Mouse (Mus musculus) embryonic facial prominence, embryonic 12.5 days (tissue): ENCODE data around the gene Ccdc47. TPM values are rescaled to one million over a fixed set of nuclear protein-coding genes. Genes with fewer than 3 reads are reported as not detected.

ENCODE experiments used
- ATAC-seq: fragments of 200-750 bp; cut with Nextera tagmentation; 2 replicates; pipeline ENCODE4 v1.8.0; 2017; ENCODE audit not compliant: insufficient number of reproducible peaks, insufficient read depth, low FRiP score, low TSS enrichment
- H3K27ac ChIP-seq: fragments of 300-500 bp; sonication (generic); 2 replicates; pipeline ENCODE4 v1.5.1; 2016; ENCODE audit warnings: mild to moderate bottlenecking
- H3K27me3 ChIP-seq: fragments of 300-500 bp; sonication (generic); 2 replicates; pipeline ENCODE4 v1.6.1; 2016; ENCODE audit warnings: mild to moderate bottlenecking, moderate library complexity
- H3K36me3 ChIP-seq: fragments of 300-500 bp; sonication (generic); 2 replicates; pipeline ENCODE4 v1.6.1; 2016; ENCODE audit warnings: mild to moderate bottlenecking
- H3K4me1 ChIP-seq: fragments of 300-500 bp; sonication (generic); 2 replicates; pipeline ENCODE4 v1.6.1; 2016
- H3K4me2 ChIP-seq: fragments of 300-500 bp; sonication (generic); replicated peaks from 2 replicates; pipeline ENCODE4 v1.6.1; 2016; ENCODE audit warnings: mild to moderate bottlenecking, moderate library complexity
- H3K4me3 ChIP-seq: fragments of 300-500 bp; sonication (generic); 2 replicates; pipeline ENCODE4 v1.5.1; 2016; ENCODE audit warnings: mild to moderate bottlenecking
- H3K9ac ChIP-seq: fragments of 300-500 bp; sonication (generic); 2 replicates; pipeline ENCODE4 v1.6.1; 2016; ENCODE audit warnings: mild to moderate bottlenecking, moderate library complexity
- H3K9me3 ChIP-seq: fragments of 300-500 bp; sonication (generic); 2 replicates; pipeline ENCODE4 v1.6.1; 2016; ENCODE audit warnings: mild to moderate bottlenecking, moderate library complexity
- WGBS: fragments of 180-500 bp; shearing (Covaris S2); methylation state at CpG from one replicate; pipeline ENCODE4 v1.1.7; 2016; 5-methylcytosine and 5-hydroxymethylcytosine counted together
- polyA plus RNA-seq: library from polyadenylated mRNA; unstranded; fragments of >200 nt; fragmentation: Nextera tagmentation; extraction: Ambion mirVana; gene quantifications from 2 replicates; pipeline ENCODE4 v1.2.1, GENCODE M21; 2016

Ccdc47 gene
- polyA plus RNA-seq = 79.4 and 81.7 TPM in 2 replicates

DNA sequence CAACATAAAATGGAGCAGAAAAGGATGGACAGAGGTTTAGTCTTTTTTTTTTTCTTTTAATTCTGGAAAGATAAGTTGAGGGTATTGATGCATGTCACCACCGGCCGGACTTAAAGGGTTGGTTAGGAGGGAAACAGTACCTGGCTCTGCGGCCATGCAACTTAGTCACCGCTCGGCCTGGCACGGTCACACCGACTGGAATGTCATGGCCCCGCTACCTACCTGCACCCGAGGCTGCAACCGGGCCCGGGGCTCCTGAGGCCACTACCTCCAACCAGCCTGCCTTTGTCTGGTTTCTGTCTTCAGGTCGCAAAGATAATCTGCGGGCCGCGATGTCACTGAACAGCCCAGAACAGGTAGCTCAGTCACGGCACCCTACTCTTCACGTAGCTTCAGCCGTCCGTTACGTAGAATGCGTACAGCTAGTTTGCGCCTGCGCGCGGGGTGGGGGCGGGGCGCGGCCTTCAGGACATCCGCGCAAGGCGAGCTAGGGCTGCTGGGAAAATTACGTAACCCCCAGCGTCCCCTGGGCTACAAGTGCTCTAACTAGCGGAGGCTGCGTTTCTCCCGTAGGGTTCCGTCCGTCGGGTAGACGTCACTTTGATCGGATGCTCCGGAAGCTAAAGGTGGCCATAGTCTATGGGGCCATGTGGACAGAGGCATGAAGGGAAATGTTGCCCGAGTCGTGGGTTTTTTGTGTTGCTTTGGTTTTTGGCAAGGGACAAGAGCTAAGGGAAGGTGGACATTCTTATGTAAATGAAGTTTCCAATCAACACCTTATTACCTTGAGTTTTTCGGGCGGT, at the start of gene Ccdc47:
Gene Ccdc47 (minus strand): TSS at position 418 of the 803 bp plus-strand sequence.
- H3K4me2 ChIP-seq = peak within 1 kb of the TSS; percentile 75
- peaks cover 22% of the 10 kb centered on the region for H3K4me1 ChIP-seq
- WGBS = under 1% methylated on average over 46 of the region's 46 CpGs
- H3K27me3 ChIP-seq = no peaks in the 10 kb centered on the region
- H3K4me3 ChIP-seq = peak within 1 kb of the TSS; percentile 85
- peak within 1 kb of the TSS; percentile 89 for H3K9ac ChIP-seq
- peaks cover 24% of the 10 kb centered on the region for H3K36me3 ChIP-seq
- ATAC-seq = peak; percentile 99
- H3K27ac ChIP-seq = peak within 1 kb of the TSS; percentile 95
- no peaks in the 10 kb centered on the region for H3K9me3 ChIP-seq

DNA sequence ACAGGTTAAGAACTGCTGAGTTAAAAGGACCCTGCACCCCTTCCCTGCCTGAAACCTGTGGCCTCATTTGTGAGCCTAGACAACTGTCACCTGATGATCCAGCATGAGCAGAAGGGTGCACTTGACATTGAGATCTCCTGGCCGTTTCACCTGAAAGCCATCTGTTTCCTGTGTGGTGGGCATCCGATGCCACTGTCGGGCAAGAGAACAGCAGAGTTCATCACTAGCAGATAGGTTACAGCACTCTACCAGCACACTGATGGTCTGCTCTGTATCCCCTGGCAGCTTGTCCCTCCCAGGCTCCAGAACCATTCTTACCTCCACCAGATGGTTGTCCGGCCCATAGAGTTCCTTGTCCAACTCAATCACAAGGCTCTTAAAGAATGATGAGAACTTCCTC, 49.4 kb upstream of the Ccdc47 start:
- Histone ChIP-seq H3K4me1 (peaks cover 26% of the 10 kb centered on the region), H3K4me2 (no peak overlapping the region), H3K4me3 (no peak overlapping the region), H3K27ac (no peak overlapping the region), H3K27me3 (no peaks in the 10 kb centered on the region), H3K9ac (no peak overlapping the region), H3K9me3 (no peaks in the 10 kb centered on the region), H3K36me3 (peaks cover 69% of the 10 kb centered on the region)
- ATAC-seq = no peak
- 87% methylated on average over 4 of the region's 4 CpGs for WGBS

DNA sequence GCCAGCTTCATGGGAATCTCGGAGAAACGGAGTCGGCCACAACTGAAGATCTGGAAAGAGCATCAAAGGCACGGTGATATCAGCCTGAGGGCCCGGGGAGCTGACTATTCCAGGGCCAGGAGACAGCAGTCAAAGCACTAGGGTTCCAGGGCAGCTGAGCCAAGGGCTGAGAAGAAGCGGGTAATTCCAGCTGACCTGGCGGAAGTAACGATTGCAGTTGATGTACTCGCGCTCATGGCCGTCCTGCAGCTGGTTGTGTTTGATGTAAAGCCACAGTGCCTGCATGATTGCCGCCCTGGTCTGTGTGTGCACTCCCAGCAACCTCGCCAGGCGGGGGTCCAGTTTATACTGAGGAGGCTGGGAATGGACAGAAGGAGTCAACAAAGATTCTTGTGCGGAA, 48.8 kb upstream of the Ccdc47 start:
- Histone ChIP-seq H3K27ac (no peak overlapping the region), H3K9ac (no peak overlapping the region), H3K4me2 (no peak overlapping the region), H3K36me3 (peaks cover 71% of the 10 kb centered on the region), H3K4me3 (no peak overlapping the region), H3K4me1 (peaks cover 20% of the 10 kb centered on the region), H3K27me3 (no peaks in the 10 kb centered on the region), H3K9me3 (no peaks in the 10 kb centered on the region)
- no peak for ATAC-seq
- 95% methylated on average over 15 of the region's 15 CpGs for WGBS

DNA sequence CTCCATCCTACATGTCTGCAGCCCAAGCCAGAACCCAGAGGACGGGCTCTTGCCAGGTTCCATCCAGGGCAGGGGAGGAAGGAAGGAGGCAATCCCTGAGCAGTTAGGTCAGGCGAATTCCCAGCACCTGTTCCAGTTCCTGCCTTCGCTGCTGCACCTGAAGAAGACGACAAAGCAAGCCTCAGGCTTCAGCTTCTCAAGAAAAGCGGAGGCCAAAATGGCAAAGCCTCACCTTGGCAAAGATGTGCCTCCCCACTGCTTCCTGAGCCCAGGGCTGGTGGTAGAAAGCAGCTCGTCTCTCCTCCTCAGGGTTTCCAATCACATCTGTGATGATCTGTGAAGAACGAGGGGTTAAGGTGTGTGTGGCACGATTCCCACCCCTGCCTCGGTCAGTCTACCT, 47.8 kb upstream of the Ccdc47 start:
- Histone ChIP-seq H3K4me1 (peaks cover 15% of the 10 kb centered on the region), H3K36me3 (peaks cover 80% of the 10 kb centered on the region), H3K27ac (no peak overlapping the region), H3K4me2 (no peak overlapping the region), H3K4me3 (no peak overlapping the region), H3K9me3 (no peaks in the 10 kb centered on the region), H3K27me3 (no peaks in the 10 kb centered on the region), H3K9ac (no peak overlapping the region)
- 86% methylated on average over 9 of the region's 9 CpGs for WGBS
- ATAC-seq = no peak

DNA sequence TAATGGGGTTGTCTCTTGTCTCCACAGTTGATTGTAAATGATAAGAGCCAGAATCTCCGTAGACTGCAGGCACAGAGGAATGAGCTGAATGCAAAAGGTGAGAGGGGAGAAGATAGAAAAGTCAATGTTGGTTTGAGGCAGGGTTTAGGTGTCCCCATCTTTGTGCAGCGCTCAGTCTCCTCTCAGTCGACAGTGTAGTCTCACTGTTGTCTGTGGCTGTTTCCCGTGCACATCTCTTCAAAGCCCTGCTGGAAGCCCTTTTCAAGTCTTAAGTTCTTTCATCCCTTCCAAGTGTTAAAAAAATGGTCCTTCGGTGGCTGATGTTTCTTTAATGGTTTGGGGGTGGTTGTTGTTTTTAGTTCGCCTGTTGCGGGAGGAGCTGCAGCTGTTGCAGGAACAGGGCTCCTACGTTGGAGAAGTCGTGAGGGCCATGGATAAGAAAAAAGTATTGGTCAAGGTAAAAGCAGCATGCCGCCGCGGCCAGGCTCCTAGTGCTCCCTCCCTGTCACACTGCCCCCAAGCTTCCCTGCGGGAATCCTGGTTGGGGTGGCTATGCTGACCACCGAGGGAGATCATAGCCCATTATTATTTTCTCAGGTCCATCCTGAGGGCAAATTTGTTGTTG, 44.8 kb upstream of the Ccdc47 start:
- H3K27me3 ChIP-seq = no peaks in the 10 kb centered on the region
- ATAC-seq = no peak
- no peak overlapping the region for H3K27ac ChIP-seq
- H3K4me3 ChIP-seq = no peak overlapping the region
- H3K9me3 ChIP-seq = no peaks in the 10 kb centered on the region
- H3K9ac ChIP-seq = no peak overlapping the region
- H3K4me1 ChIP-seq = peaks cover 9% of the 10 kb centered on the region
- peaks cover 80% of the 10 kb centered on the region for H3K36me3 ChIP-seq
- WGBS = 85% methylated on average over 14 of the region's 14 CpGs
- H3K4me2 ChIP-seq = no peak overlapping the region

DNA sequence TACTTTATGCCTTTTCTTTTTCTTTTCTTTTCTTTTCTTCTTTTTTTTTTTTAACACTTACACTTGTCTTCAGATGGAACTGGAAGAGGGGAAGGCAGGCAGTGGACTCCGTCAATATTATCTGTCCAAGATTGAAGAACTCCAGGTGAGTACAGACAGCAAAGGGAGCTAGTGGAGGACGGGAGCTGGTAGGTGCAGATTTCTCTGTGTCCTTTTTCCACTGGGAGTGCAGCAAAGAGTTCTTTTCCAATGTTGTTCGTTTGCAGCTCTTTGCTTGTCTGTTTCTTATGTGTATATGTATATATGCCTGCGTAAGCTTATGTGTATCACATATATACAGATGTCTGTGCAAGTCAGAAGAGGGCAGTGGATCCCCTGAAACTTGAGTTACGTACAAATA, 40.6 kb upstream of the Ccdc47 start:
- Histone ChIP-seq H3K9me3 (no peaks in the 10 kb centered on the region), H3K9ac (peak overlapping the region; percentile 86), H3K27ac (no peak overlapping the region), H3K36me3 (peaks cover 63% of the 10 kb centered on the region), H3K27me3 (no peaks in the 10 kb centered on the region), H3K4me1 (peaks cover 17% of the 10 kb centered on the region), H3K4me3 (peak overlapping the region; percentile 80), H3K4me2 (peak overlapping the region; percentile 96)
- no peak for ATAC-seq
- 67% methylated on average over 5 of the region's 5 CpGs for WGBS

DNA sequence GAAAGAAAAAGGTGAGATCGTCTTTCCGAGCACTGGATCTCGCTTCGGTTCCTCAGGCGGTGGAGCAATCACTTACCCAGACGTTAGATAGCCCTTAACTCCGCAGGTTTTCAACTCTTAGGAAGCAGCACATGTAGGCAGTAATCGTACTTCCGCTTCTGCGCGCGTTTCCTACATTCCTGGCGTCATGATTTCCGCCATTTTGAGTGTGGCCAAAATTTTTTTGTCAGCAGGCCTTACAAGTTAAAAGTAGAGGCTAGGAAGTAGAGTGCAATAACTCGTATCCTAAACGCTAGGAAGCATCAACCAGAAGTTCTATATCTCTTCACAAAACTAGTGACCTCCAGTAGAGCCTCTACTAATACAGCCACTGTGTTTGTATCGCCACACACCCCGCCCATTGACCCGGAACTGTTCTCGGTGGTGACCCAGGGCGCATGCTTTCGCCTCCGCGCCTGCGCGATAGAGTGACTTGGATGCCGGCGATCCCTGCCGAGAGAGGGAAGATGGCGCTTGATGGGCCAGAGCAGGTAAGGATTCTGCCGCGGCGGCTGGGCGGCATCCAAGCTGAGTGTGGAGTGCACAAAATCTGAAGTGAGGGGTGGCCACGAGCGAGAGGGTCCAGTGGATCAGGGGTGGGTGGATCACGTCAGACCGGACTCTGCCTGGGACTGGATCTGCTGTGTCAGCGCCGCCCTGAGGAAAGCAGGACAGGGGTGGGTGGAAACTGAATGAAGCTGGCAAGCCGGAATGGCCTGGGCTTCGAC, 39.7 kb upstream of the Ccdc47 start, which contains the start of the genes Ftsj3 and Psmc5:
Gene Ftsj3 (minus strand): TSS at position 395 of the 767 bp plus-strand sequence.
Gene Psmc5 (plus strand): TSS at position 470 of the 767 bp plus-strand sequence.
- peak within 1 kb of the TSS; percentile 96 for H3K4me2 ChIP-seq
- H3K27ac ChIP-seq = peak within 1 kb of the TSS; percentile 73
- peaks cover 17% of the 10 kb centered on the region for H3K4me1 ChIP-seq
- H3K9ac ChIP-seq = peak within 1 kb of the TSS; percentile 86
- no peaks in the 10 kb centered on the region for H3K9me3 ChIP-seq
- WGBS = under 1% methylated on average over 42 of the region's 42 CpGs
- peaks cover 63% of the 10 kb centered on the region for H3K36me3 ChIP-seq
- peak within 1 kb of the TSS; percentile 80 for H3K4me3 ChIP-seq
- peak; percentile 82 for ATAC-seq
- H3K27me3 ChIP-seq = no peaks in the 10 kb centered on the region

DNA sequence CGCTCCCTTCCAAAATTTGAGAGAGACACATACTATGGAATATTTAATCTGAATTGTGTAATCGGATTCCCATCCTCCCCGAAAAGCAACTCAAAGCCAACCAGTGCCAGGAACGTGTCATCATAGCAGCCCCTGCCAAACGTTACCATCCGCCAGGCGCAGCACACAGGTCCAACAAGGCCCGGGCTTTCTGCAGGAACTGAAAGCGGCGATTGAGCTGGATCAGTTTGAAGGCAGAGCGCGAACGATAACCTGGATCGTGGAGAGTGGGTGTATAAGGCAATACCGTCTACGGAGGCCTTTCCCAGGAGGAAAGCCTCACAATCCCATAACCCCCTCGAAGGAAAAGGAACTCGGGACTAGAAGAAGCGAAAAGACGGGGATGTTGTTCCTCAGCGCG, 39.0 kb upstream of the Ccdc47 start:
- peak overlapping the region; percentile 73; the same call in 1 of the 2 replicates for H3K27ac ChIP-seq
- no peaks in the 10 kb centered on the region for H3K9me3 ChIP-seq
- peaks cover 65% of the 10 kb centered on the region for H3K36me3 ChIP-seq
- peak overlapping the region; percentile 96 for H3K4me2 ChIP-seq
- peak overlapping the region; percentile 73 for H3K9ac ChIP-seq
- H3K4me1 ChIP-seq = peaks cover 17% of the 10 kb centered on the region
- no peak for ATAC-seq
- whole genome bisulfite sequencing = 4% methylated on average over 22 of the region's 22 CpGs
- peak overlapping the region; percentile 80 for H3K4me3 ChIP-seq
- no peaks in the 10 kb centered on the region for H3K27me3 ChIP-seq

DNA sequence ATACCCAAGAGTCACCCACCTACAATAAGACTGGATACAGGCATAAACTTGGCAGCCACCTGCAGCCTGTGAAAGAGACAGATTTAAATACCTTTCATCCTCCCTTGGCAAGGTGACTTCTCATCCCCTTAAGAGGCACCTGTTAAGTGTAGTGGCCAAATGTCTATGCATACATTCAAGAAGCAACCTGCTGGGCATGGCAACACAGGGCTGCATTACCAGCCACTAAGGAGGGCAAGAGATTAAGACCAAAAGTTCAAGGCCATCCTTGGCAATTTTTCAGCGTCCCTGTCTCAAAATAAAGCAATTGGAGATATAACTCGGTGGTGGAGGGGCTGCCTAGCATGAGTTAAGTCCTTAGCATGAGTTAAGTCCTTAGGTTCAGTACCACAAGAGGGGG, 38.6 kb upstream of the Ccdc47 start:
- H3K36me3 ChIP-seq = peaks cover 68% of the 10 kb centered on the region
- no peaks in the 10 kb centered on the region for H3K9me3 ChIP-seq
- H3K4me1 ChIP-seq = peaks cover 17% of the 10 kb centered on the region
- peak overlapping the region; percentile 80 for H3K4me3 ChIP-seq
- H3K27ac ChIP-seq = no peak overlapping the region
- WGBS = 21% methylated on average over 2 of the region's 2 CpGs
- ATAC-seq = no peak
- peak overlapping the region; percentile 96 for H3K4me2 ChIP-seq
- H3K27me3 ChIP-seq = no peaks in the 10 kb centered on the region
- peak overlapping the region; percentile 73 for H3K9ac ChIP-seq

DNA sequence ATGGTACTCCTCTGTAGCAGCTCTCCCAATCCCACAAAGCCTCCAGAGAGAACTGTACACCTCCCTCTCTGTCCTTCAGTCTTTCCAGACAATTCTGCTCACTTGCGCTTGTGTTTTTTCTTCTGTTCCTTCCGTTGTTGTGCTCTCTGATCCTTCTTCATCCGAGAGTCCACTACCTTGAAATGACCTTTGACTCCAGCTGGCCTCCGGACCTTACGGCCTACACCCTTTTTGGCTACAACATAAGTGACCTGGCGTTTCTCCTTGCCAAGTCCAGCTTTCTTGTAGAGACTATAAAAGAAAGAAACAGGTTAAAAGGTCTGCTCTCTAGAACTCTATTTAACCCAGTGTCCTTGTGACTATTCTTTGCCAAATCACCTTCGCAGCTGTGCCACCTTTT, 33.2 kb upstream of the Ccdc47 start:
- 91% methylated on average over 7 of the region's 7 CpGs for WGBS
- peaks cover 94% of the 10 kb centered on the region for H3K36me3 ChIP-seq

DNA sequence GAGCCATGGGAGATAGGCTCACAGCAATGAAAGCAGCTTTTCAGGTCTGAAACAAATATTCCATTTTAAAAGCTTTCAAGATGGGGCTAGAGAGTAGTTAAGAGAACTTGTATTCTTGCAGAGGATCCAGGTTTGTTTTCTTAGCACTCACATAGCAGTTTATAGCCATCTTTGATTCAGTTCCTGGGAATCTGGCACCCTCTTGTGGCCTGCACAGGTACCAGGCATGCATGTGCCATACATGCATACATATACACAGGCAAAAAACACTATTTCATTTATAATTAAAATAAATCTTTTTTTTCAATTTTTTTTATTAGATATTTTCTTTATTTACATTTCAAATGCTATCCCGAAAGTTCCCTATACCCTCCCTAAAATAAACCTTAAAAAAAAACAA, 30.7 kb upstream of the Ccdc47 start:
- no peaks in the 10 kb centered on the region for H3K4me1 ChIP-seq
- H3K9ac ChIP-seq = no peak overlapping the region
- no peak overlapping the region for H3K4me3 ChIP-seq
- no peak for ATAC-seq
- peaks cover 95% of the 10 kb centered on the region for H3K36me3 ChIP-seq
- peaks cover 4% of the 10 kb centered on the region; the same call in 1 of the 2 replicates for H3K9me3 ChIP-seq
- H3K27ac ChIP-seq = no peak overlapping the region
- 96% methylated on average over 1 of the region's 1 CpGs for WGBS
- H3K4me2 ChIP-seq = no peak overlapping the region
- H3K27me3 ChIP-seq = no peaks in the 10 kb centered on the region

More for the DNA sequence above, 33.2 kb upstream of the Ccdc47 start:
- no peaks in the 10 kb centered on the region for H3K4me1 ChIP-seq
- H3K27me3 ChIP-seq = no peaks in the 10 kb centered on the region
- no peak for ATAC-seq
- H3K4me3 ChIP-seq = no peak overlapping the region
- H3K4me2 ChIP-seq = no peak overlapping the region
- peaks cover 4% of the 10 kb centered on the region; the same call in 1 of the 2 replicates for H3K9me3 ChIP-seq
- no peak overlapping the region for H3K27ac ChIP-seq
- H3K9ac ChIP-seq = no peak overlapping the region
